Mouse (Mus musculus): ENCODE measurements at regions not wholly inside any gene's neighbourhood (a gene's known extent, or its start where the extent isn't known, plus 50 kb on each side); places are given as distances from the start of the nearest gene placed in this dataset.

DNA sequence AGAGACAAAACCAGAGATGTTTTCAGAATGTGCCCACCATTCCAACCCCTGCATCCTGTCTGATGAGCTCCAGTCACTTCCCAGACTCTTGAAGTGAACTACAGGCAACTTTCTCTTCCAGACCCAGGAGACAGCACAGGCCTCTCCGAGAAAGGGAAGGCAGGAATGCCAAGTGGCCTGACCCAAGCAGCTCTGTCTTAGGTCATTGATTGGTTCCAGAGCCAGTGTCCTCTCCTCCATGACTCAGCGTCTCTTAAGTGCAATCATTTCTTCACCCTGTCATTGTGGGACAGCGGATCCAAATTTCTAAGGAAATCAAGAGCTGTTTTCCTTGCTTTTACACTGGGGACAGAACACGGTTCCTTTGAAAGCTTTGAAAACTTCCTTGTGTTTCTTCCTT is 329.2 kb upstream of the Nfe2l3 start:
- Histone ChIP-seq H3K4me3 (ENCODE audit: low read depth, low read length) (no peak overlapping the region), H3K27me3 (replicated peaks; ENCODE audit: control insufficient read depth, insufficient read depth, low read length) (no peaks in the 10 kb centered on the region), H3K9ac (ENCODE audit: low read depth, low read length) (no peak overlapping the region), H3K36me3 (ENCODE audit: control insufficient read depth, insufficient read depth, low read length) (no peaks in the 10 kb centered on the region), H3K4me1 (ENCODE audit: control insufficient read depth, insufficient read depth, low read length) (peaks cover 12% of the 10 kb centered on the region; the same call in 1 of the 2 replicates), H3K27ac (replicated peaks; ENCODE audit: low read depth, low read length) (peak overlapping the region; percentile 85), H3K4me2 (ENCODE audit: low read depth, low read length) (no peak overlapping the region), H3K9me3 (ENCODE audit: control insufficient read depth, low read length) (no peaks in the 10 kb centered on the region)
- ATAC-seq (ENCODE audit: low read depth): no peak
- no peak for DNase-seq (ENCODE audit: low spot score)
- WGBS: 46% methylated on average over 4 of the region's 4 CpGs

DNA sequence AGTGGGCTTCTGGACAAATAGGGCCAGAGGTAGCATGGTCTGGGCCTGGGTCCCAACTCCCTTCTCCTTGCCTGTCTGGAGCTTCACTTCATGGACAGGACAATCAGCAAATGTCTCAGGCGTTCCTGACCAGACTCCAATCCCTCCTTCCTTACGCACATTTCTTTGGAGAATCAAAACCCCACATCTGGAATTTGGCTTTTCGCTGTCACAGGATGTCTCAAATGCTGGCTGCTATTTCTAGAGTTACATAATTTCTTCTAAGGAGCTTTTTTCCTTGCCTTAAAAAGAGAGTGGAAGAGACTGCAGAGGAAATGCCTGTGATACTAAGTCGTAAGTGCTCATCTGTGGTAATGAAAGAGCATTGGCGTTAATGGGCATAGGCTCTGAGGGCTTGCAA is 328.1 kb upstream of the Nfe2l3 start:
- Histone ChIP-seq H3K36me3 (ENCODE audit: control insufficient read depth, insufficient read depth, low read length) (no peaks in the 10 kb centered on the region), H3K27ac (replicated peaks; ENCODE audit: low read depth, low read length) (peak overlapping the region; percentile 85), H3K4me1 (ENCODE audit: control insufficient read depth, insufficient read depth, low read length) (peaks cover 21% of the 10 kb centered on the region; the same call in 1 of the 2 replicates), H3K4me2 (ENCODE audit: low read depth, low read length) (no peak overlapping the region), H3K9me3 (ENCODE audit: control insufficient read depth, low read length) (no peaks in the 10 kb centered on the region), H3K27me3 (replicated peaks; ENCODE audit: control insufficient read depth, insufficient read depth, low read length) (no peaks in the 10 kb centered on the region), H3K9ac (ENCODE audit: low read depth, low read length) (no peak overlapping the region), H3K4me3 (ENCODE audit: low read depth, low read length) (no peak overlapping the region)
- DNase-seq (ENCODE audit: low spot score): peak; percentile 75
- 45% methylated on average over 5 of the region's 5 CpGs for WGBS
- ATAC-seq (ENCODE audit: low read depth): no peak

DNA sequence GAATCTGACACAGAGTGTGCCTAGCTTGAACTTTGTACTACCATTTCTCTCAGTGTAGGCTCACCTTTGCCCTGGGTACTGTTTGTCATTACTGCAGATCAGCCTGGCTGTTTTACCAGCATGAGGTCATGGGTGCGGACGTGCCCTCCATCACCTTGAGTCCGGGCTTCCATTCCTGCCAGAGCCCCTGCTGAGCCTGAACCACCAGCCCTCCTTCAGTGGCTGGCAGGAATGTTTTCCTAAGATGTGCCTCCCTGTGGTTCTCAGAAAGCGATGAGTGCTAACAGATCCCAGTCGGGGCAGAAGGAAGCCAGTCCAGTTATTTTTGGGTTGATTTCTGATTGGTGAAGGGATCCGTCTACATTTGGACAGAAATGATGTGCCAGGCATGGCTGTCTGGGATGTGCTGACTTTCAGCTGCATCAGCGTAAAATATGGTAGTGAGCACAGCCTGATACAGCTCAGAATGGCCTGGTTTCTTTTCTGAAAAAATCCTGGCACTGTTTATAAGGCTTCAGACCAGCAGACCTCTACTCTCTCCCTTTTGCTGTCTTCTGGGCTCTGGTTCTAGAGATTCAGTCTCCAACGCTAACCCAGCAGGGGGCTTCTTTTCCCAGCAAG is 324.0 kb upstream of the Nfe2l3 start:
- peaks cover 21% of the 10 kb centered on the region; the same call in 1 of the 2 replicates for H3K4me1 ChIP-seq (ENCODE audit: control insufficient read depth, insufficient read depth, low read length)
- H3K4me2 ChIP-seq (ENCODE audit: low read depth, low read length): no peak overlapping the region
- H3K27me3 ChIP-seq (replicated peaks; ENCODE audit: control insufficient read depth, insufficient read depth, low read length): no peaks in the 10 kb centered on the region
- DNase-seq (ENCODE audit: low spot score): no peak
- H3K9ac ChIP-seq (ENCODE audit: low read depth, low read length): no peak overlapping the region
- H3K9me3 ChIP-seq (ENCODE audit: control insufficient read depth, low read length): 0 out of 2 replicates have a peak, but pooled peaks cover 6% of the 10 kb centered on the region
- ATAC-seq (ENCODE audit: low read depth): no peak
- no peak overlapping the region for H3K4me3 ChIP-seq (ENCODE audit: low read depth, low read length)
- WGBS: 41% methylated on average over 8 of the region's 8 CpGs
- no peaks in the 10 kb centered on the region for H3K36me3 ChIP-seq (ENCODE audit: control insufficient read depth, insufficient read depth, low read length)
- peak overlapping the region; percentile 69 for H3K27ac ChIP-seq (replicated peaks; ENCODE audit: low read depth, low read length)

DNA sequence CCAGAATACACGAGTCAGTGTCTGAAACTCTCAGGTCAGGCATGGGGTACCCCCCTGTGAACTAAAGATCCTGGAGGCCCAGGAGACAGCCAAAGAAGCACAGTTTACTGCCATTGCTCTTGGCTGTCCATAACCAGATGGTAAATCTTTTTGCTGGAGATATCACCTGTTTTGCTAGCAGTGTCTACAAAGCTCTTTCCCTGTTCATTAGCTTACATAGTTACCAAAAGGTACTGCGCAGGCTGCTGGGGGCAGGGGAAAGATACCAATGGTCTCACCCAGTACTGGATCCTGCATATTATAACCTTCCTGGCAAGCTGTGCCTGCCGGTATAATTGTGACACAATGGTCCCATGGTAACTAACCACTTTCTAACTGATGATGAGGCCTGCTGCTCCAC is 321.9 kb upstream of the Nfe2l3 start:
- Histone ChIP-seq H3K4me3 (ENCODE audit: low read depth, low read length) (no peak overlapping the region), H3K4me1 (ENCODE audit: control insufficient read depth, insufficient read depth, low read length) (peaks cover 11% of the 10 kb centered on the region; the same call in 1 of the 2 replicates), H3K27ac (replicated peaks; ENCODE audit: low read depth, low read length) (no peak overlapping the region), H3K4me2 (ENCODE audit: low read depth, low read length) (no peak overlapping the region), H3K36me3 (ENCODE audit: control insufficient read depth, insufficient read depth, low read length) (no peaks in the 10 kb centered on the region), H3K27me3 (replicated peaks; ENCODE audit: control insufficient read depth, insufficient read depth, low read length) (no peaks in the 10 kb centered on the region), H3K9ac (ENCODE audit: low read depth, low read length) (no peak overlapping the region), H3K9me3 (ENCODE audit: control insufficient read depth, low read length) (0 out of 2 replicates have a peak, but pooled peaks cover 6% of the 10 kb centered on the region)
- ATAC-seq (ENCODE audit: low read depth): no peak
- no peak for DNase-seq (ENCODE audit: low spot score)
- WGBS: 87% methylated on average over 3 of the region's 3 CpGs

DNA sequence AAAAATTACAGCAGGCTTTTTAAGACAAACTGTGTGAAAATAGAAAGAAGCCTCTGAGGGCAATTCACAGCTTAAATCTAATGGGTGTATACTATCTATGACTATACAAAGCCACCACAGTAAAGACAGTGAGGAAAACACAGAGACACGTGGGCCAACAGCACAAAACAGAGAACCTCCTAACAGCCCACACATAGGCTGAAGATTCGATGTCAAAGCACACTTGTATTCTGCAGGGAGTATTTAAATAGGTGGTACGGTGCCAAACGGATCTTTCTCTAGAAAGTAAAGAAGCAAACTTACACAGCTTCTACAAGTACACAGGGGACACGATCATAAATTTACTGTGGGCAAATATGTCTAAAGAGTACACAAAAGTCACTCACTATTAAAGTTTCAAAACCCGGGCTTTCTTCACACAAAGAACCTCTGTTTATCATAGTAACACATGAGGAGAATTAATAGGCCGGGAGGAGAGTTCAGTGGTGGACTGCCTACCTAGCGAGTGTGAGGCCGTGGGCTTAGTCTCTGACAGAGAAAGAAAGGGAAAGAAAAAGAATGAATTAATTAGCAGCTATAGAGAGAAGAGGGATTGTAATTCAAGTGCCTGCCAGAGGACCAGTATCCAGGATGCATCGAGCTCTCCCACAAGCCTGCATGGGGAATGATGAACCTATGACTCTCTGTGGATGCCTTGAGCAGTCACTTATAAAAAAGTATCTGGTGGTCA is 317.7 kb upstream of the Nfe2l3 start:
- Histone ChIP-seq H3K9ac (ENCODE audit: low read depth, low read length) (no peak overlapping the region), H3K9me3 (ENCODE audit: control insufficient read depth, low read length) (0 out of 2 replicates have a peak, but pooled peaks cover 6% of the 10 kb centered on the region), H3K4me3 (ENCODE audit: low read depth, low read length) (no peak overlapping the region), H3K4me2 (ENCODE audit: low read depth, low read length) (no peak overlapping the region), H3K27me3 (replicated peaks; ENCODE audit: control insufficient read depth, insufficient read depth, low read length) (no peaks in the 10 kb centered on the region), H3K4me1 (ENCODE audit: control insufficient read depth, insufficient read depth, low read length) (peaks cover 19% of the 10 kb centered on the region), H3K36me3 (ENCODE audit: control insufficient read depth, insufficient read depth, low read length) (no peaks in the 10 kb centered on the region), H3K27ac (replicated peaks; ENCODE audit: low read depth, low read length) (no peak overlapping the region)
- WGBS: 61% methylated on average over 10 of the region's 10 CpGs
- ATAC-seq (ENCODE audit: low read depth) (no peak), DNase-seq (ENCODE audit: low spot score) (no peak)

DNA sequence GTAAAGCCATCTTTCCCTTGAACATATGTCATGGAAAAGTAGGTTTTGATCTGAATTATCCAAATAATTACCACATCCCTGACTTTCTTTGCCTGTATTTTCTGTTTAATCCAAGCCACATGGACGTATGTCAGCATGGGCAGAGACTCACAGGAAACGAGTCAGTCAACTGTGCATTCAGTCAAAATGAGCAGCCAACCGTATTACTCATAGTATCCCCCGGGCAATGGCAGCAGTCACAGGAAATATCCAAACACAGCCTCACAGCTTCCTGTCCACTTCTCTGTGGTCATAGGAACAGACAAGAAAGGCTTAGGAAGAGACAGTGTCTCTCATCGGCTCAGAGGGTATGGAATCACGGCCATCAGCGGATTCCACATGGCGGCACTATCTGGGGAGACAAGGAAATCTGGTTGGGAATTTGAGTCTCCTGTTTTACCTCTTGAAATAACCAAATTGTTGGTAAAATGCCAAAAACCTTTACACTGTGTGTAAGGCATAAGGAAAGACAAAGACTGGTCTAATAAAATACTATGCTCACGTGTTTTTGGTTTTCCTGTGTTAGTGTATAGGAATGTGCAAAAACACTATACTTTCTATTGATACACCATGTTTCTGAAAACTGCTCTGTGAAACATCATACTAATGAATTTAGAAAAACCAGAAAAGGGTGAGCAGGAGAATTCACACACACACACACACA is 313.5 kb upstream of the Nfe2l3 start:
- no peak overlapping the region for H3K4me3 ChIP-seq (ENCODE audit: low read depth, low read length)
- DNase-seq (ENCODE audit: low spot score): peak; percentile 89
- peak; percentile 74 for ATAC-seq (ENCODE audit: low read depth)
- H3K27ac ChIP-seq (replicated peaks; ENCODE audit: low read depth, low read length): peak overlapping the region; percentile 89
- no peaks in the 10 kb centered on the region for H3K36me3 ChIP-seq (ENCODE audit: control insufficient read depth, insufficient read depth, low read length)
- H3K9me3 ChIP-seq (ENCODE audit: control insufficient read depth, low read length): no peaks in the 10 kb centered on the region
- H3K27me3 ChIP-seq (replicated peaks; ENCODE audit: control insufficient read depth, insufficient read depth, low read length): no peaks in the 10 kb centered on the region
- H3K4me2 ChIP-seq (ENCODE audit: low read depth, low read length): no peak overlapping the region
- WGBS: 29% methylated on average over 9 of the region's 9 CpGs
- H3K9ac ChIP-seq (ENCODE audit: low read depth, low read length): no peak overlapping the region
- H3K4me1 ChIP-seq (ENCODE audit: control insufficient read depth, insufficient read depth, low read length): peaks cover 30% of the 10 kb centered on the region

DNA sequence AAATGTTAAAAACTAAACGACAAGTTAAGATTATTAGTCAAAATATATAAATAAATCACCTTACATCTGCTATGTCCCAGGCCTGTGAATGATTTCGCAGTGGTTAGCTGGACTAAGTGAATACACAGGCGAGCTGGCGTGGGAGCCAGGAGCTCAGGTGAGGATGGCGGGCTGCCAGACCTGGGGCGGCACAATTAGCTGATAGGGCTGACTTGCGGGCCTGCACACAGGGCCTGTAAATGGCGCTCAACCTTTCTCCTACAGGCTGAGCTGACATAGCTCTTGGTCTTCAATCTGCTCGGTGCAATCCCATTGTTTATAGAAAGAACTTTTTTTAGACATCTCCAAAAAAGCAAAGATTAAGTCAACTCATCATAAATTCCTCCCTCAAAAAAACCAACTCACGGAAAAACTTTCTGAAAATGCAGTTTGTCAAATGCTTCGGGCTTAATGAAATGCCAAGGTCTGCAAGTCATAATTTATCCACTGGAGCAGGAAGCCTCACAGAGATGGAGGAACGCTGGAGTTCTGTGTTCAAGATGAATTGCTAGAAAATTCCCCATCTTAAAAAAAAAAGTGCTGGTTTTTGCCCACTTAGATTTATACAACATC is 312.7 kb upstream of the Nfe2l3 start:
- DNase-seq (ENCODE audit: low spot score): peak; percentile 50
- 46% methylated on average over 12 of the region's 12 CpGs for WGBS

DNA sequence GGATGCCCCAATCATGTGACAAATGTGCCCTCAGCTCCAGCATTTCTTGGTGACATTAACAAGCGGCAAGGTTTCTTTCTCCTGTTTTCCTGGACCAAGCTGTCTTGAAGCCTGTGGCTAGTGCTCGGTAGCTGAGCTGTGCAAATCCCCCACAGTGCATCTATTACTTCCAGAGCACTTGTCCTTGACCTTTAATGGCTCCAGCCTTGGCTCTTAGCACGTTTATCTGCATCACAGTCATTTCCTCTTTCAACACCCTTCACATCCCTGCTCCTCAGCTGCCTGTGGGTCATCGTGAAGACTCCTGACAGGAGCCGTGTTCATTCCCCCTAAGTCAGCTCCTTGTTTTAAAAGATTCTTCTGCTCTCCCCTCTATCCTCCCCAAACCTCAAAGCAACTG is 309.5 kb upstream of the Nfe2l3 start:
- H3K27ac ChIP-seq (replicated peaks; ENCODE audit: low read depth, low read length): no peak overlapping the region
- H3K27me3 ChIP-seq (replicated peaks; ENCODE audit: control insufficient read depth, insufficient read depth, low read length): no peaks in the 10 kb centered on the region
- DNase-seq (ENCODE audit: low spot score): no peak
- no peak overlapping the region for H3K4me3 ChIP-seq (ENCODE audit: low read depth, low read length)
- no peaks in the 10 kb centered on the region for H3K9me3 ChIP-seq (ENCODE audit: control insufficient read depth, low read length)
- no peak overlapping the region for H3K9ac ChIP-seq (ENCODE audit: low read depth, low read length)
- 42% methylated on average over 5 of the region's 5 CpGs for WGBS
- H3K36me3 ChIP-seq (ENCODE audit: control insufficient read depth, insufficient read depth, low read length): no peaks in the 10 kb centered on the region
- H3K4me2 ChIP-seq (ENCODE audit: low read depth, low read length): no peak overlapping the region
- ATAC-seq (ENCODE audit: low read depth): no peak
- peaks cover 27% of the 10 kb centered on the region for H3K4me1 ChIP-seq (ENCODE audit: control insufficient read depth, insufficient read depth, low read length)

More for the DNA sequence above, 312.7 kb upstream of the Nfe2l3 start:
- no peak overlapping the region for H3K4me3 ChIP-seq (ENCODE audit: low read depth, low read length)
- H3K4me2 ChIP-seq (ENCODE audit: low read depth, low read length): no peak overlapping the region
- H3K36me3 ChIP-seq (ENCODE audit: control insufficient read depth, insufficient read depth, low read length): no peaks in the 10 kb centered on the region
- H3K9me3 ChIP-seq (ENCODE audit: control insufficient read depth, low read length): no peaks in the 10 kb centered on the region
- peaks cover 30% of the 10 kb centered on the region for H3K4me1 ChIP-seq (ENCODE audit: control insufficient read depth, insufficient read depth, low read length)
- peak overlapping the region; percentile 89 for H3K27ac ChIP-seq (replicated peaks; ENCODE audit: low read depth, low read length)
- H3K9ac ChIP-seq (ENCODE audit: low read depth, low read length): no peak overlapping the region; the same call in 1 of the 2 replicates
- H3K27me3 ChIP-seq (replicated peaks; ENCODE audit: control insufficient read depth, insufficient read depth, low read length): no peaks in the 10 kb centered on the region
- ATAC-seq (ENCODE audit: low read depth): 0 out of 2 replicates have a peak, but pooled peaks have one; percentile 31
